Mouse (Mus musculus): ENCODE data around the gene Egfem1.

Gene Egfem1

DNA sequence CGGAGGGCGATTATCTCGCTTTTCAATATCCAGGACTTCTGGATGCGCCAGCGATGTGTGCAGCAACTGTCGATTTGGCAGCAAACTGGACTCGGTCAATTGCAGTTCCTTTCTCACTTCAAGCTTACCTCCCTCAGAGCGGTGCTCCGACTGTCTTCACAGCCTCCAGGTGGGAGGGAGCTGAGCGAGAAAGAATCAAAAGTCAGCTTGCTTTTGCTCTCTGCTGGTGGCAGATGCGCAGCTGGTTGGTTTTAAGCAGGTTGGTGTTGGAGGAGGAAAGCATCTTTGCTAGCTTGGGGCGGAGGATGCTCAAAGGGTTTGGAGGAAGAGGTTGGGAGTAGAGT, at the start of gene Egfem1:
Egfem1 (plus strand) TSS at position 72 of the 344 bp plus-strand sequence.
- DNase-seq (ENCODE audit: low spot score in 2 of 2), result peak in 1 of 2 experiments; percentile 47

GRCm38 (mm10) chr3:29033107-29033506, 48.7 kb upstream of the Egfem1 start:
- DNase-seq (ENCODE audit: low spot score in 2 of 2), result no peak

DNA sequence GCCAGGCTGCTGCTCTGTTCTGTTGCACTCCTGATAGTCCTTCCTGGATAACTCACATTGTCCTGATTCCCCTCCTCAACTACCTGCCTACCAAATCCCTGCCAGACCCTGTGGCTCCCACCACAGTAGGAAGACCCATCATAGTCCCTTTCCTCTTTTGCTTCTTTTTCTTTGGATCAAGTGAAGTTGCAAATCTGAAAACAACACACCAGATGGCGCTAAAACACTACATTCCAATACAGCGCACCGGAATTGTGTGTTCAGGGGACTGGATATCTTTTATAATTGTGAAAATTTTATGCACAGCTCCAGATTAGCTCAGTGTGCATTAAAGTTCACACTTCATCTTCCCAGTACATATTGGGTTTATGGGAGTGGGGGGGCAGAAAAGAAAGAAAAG, 45.7 kb upstream of the Egfem1 start:
- DNase-seq (ENCODE audit: low spot score in 2 of 2), result peak in 1 of 2 experiments; percentile 34

- DNase-seq (ENCODE audit: low spot score in 2 of 2), result no peak
These were observed 45.2 kb upstream of the Egfem1 start for GRCm38 (mm10) chr3:29036620-29037019.

DNA sequence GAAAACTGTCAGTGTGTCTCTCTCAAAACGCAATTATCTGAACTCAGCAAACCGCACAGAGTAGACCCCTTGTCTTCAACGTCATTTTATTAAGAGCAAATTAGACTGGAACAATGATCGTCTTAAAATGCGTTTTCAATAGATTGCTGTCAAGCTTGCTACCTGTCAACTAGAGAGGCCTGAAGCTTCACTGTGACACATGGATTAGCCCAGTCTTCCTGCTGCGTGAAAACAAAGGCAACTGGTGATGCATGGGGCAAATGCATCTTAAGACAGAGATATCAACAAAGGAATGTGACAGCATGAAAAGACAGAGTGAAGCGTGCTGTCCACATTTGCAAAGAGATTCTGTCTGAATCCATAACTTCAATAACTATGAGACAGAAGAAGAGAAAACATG, 41.8 kb upstream of the Egfem1 start:
- DNase-seq (ENCODE audit: low spot score in 2 of 2), result no peak

- no peak for DNase-seq (ENCODE audit: low spot score in 2 of 2)
These were observed 35.5 kb upstream of the Egfem1 start for GRCm38 (mm10) chr3:29046281-29046680.

GRCm38 (mm10) chr3:29047273-29047932, 34.4 kb upstream of the Egfem1 start:
- DNase-seq (ENCODE audit: low spot score in 2 of 2), result peak in 1 of 2 experiments; percentile 15

DNA sequence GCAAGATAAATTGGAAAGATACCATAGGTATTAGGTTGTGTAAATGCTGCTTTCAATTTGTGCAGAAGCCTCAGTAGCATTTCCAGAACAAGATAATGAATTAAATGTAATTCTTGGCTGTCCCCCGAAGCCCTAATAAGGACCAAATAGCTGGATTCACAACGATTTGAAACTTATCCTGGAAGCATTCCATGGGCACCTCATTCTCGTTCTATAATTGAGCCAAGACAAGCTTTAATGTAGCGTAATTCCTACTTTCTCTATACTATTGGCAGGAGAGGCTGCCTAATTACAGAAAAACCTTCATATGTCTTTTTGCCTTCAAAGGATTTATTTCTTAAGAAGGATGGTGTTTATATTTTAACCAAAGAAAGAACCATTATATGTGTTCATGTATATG, 18.7 kb upstream of the Egfem1 start:
- DNase-seq (ENCODE audit: low spot score in 2 of 2), result no peak

DNA sequence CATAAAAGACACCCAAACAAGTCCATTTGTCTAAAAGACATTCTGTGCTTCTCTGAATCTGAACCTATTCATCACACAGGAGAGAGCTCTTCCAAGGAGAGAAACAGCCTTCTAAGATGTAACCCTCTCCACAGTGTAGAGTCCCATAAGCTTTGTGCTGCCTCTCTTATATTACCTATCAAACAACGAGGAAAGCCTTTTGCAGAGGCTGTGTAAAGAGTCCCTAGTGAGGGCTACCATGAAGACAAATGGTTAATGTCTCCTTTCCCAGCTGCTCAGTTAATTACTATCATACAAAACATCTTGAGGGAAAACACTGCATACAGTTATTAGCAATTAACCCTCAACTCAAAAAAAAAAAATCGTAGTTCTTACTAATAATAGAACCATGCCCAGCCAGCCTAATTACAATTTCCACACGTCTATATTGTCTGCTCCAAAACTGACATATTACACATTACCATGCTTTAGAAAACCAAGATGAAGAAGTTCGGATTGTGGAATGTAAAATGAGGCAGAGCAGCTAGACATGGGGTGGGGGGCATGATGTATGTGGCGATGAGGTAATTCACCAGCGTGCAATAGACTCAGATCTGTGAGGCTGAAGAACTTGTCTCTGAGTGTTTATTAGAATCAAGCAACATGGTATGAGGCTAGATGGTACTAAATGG, 13.3 kb upstream of the Egfem1 start:
- DNase-seq (ENCODE audit: low spot score in 2 of 2), result no peak

GRCm38 (mm10) chr3:29071315-29071714, 10.5 kb upstream of the Egfem1 start:
- DNase-seq (ENCODE audit: low spot score in 2 of 2), result no peak

- peak in 1 of 2 experiments; percentile 11 for DNase-seq (ENCODE audit: low spot score in 2 of 2)
These were observed 306 bp upstream of the Egfem1 start for GRCm38 (mm10) chr3:29081517-29081916.

GRCm38 (mm10) chr3:29082296-29082995, 623 bp downstream of the Egfem1 start:
- DNase-seq (ENCODE audit: low spot score in 2 of 2), result peak in 1 of 2 experiments; percentile 26

GRCm38 (mm10) chr3:29082996-29083350, 1.1 kb downstream of the Egfem1 start:
- no peak for DNase-seq (ENCODE audit: low spot score in 2 of 2)

DNA sequence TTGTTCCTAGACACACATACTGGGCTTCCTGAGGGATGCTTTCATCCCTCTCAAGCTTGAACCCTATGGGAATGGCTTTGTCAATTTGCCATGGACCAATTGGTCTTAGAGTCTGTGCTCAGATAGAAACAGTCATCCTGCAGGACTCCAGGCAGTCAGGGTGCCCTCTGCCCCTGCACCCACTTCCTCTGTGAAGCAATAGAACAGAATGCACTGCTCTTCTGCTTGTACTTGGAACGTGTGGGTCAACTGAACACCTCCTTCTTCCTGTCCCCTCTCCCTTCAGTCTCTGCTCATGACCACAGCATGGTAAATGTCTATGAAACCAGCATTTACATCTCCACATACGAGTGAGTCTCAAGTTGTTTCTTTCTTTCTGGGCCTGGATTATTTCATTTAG, 16.6 kb downstream of the Egfem1 start:
- no peak for DNase-seq (ENCODE audit: low spot score in 2 of 2)

DNA sequence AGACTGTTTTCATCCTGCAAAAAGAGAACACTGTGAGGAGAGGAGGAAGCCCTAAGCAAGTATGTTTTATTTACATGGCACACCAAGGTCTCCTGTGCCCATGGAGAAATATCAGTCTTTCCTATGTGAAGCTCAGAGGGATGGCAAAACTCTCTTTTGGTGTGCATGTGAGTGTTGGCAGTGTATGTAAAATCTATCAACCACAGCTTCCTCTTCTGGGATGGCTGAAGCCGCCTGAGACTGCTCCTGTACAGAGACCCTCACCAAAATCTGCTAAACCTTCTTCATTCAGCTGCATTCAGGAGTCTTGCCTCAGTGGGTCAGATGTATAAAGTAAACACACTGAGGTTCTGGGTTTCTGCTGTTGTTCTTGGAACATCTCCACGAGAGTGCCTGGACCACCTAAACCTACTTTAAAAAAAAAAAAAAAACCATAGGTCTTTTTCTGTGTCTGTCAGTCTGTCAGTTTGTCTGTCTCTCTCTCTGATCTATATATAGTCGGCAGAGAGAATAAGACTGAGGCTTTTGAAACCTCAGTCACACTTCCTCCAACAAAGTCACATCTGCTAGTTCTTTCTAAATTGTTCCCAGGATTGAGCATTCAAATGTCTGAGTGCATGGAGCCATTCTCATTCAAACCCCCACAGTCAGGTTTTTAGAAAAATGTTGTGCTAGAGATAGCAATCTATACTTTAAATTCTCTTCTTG, 24.3 kb downstream of the Egfem1 start:
- no peak for DNase-seq (ENCODE audit: low spot score in 2 of 2)

DNA sequence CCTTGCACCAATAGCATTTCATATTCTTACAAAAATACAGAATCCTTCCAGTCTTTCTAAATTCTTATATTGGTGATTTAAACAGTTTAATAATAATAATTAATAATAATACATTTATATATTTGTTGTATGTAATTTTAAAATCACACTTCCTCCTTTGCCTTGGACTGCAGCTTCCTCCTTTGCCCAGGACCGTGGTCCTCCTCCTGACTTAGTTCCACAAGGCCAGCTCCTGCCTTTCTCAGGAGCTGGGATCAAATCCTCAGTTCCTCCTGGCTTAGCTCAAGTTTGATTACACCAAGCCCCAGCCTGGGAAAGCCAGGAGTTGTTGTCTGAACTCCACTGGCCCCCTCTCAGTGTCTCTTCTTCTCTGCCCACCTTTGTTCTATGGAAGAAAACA, 25.3 kb downstream of the Egfem1 start:
- DNase-seq (ENCODE audit: low spot score in 2 of 2), result no peak

GRCm38 (mm10) chr3:29110321-29110720, 28.5 kb downstream of the Egfem1 start:
- no peak for DNase-seq (ENCODE audit: low spot score in 2 of 2)

GRCm38 (mm10) chr3:29114517-29114916, 32.7 kb downstream of the Egfem1 start:
- DNase-seq (ENCODE audit: low spot score in 2 of 2), result no peak

DNA sequence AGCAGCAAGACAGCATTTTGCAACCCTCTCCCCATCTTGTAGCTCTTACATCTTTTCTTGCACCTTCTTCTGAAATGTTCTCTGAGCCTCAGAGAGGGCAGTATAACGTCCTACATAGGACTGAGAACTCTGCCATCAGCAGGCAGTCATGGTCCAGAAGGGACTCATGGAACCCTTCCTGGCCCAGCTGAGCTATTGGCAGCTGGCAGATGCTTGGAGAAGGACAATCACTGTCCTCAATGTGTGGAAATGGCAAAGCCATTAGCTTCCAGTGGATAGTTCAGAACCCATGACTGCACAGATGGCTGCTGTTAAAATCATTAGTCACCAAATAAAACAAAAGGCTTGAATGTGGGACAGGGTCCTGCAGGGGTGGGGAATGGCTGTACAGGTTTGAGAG, 35.6 kb downstream of the Egfem1 start:
- no peak for DNase-seq (ENCODE audit: low spot score in 2 of 2)

DNA sequence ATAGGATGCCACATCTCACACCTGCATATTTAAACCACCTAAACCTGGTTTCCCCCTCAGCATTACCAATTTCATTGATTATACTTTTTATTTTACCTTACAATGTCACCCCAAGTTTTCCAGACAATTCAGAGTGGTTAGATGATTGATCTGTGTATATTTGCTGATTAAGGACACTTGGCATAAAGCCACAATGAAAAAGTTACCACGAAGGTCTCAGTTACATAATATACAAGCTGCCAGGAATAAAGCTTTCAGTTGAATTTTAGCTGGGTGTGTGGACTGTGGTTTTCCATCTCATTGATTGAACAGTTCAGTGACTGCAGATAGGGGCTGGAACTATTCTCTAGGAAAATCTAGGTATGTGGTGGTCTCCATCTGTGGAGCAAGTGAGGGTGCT, 40.7 kb downstream of the Egfem1 start:
- DNase-seq (ENCODE audit: low spot score in 2 of 2), result no peak

DNA sequence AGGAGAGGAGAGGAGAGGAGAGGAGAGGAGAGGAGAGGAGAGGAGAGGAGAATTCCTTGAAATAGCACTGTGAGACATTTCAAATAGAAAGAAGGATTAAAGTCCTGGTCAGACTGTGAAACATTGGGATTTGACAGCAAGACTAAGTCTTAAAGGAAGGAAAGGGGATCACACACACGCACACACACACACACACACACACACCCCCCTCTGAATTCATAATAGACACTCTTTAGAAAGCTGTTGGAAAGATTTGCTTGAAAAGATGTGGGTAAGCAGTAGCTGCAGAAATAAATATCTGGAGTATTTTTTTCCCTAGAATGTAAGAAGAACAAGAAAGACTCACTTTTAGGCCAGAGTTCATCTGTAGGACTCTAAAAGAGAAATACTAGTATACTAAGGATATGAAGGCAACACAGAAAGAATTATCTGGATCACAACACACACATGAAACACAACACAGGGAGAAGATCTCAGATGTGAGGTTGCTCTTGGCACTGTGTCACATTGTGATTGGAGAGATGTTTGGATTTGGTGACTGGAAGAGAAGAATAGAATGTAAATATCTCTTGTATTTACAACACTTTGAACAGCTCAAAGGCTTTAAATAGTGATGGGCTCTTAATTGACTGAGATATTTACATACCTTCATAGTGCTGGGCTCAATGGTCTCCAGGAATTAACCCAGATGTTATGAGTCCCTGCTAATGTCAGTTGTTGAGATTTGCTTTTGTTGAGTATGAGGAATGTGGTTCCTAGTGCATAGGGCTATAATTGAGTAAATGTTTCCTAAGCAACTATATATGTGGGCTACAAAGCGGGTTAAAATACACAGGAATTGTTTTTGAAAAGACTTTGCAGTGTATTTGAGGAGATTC, 50.5 kb downstream of the Egfem1 start:
- no peak for DNase-seq (ENCODE audit: low spot score in 2 of 2)

Measured in left cerebral cortex, adult 9 months (tissue).